Mouse (Mus musculus): Measurements from ENCODE around the gene Snph.
A peak's percentile ranks its signal among the peaks of the same experiment; 100 is the strongest.
"Not testable (repeated sequence)": the region's sequence is repeated elsewhere in the genome, so short reads cannot be mapped to it uniquely, and the experiment has no call there.

The Snph gene

GRCm38 (mm10) chr2:151632159-151632814 is at the start of gene Snph:
Gene Snph, minus strand, starts transcription at chr2:151632593.
- no peak for DNase-seq (ENCODE audit: low read depth)

GRCm38 (mm10) chr2:151676234-151676633 is 43.8 kb upstream of the Snph start:
- no peak for DNase-seq (ENCODE audit: low read depth)

GRCm38 (mm10) chr2:151670968-151671329 is 38.6 kb upstream of the Snph start:
- DNase-seq (ENCODE audit: low read depth), result no peak

GRCm38 (mm10) chr2:151670026-151670967 is 37.9 kb upstream of the Snph start:
- no peak for DNase-seq (ENCODE audit: low read depth)

GRCm38 (mm10) chr2:151668433-151668832 is 36.0 kb upstream of the Snph start, which contains the start of gene Rad21l:
Gene Rad21l, minus strand, starts transcription at chr2:151668533.
- no peak for DNase-seq (ENCODE audit: low read depth)

DNA sequence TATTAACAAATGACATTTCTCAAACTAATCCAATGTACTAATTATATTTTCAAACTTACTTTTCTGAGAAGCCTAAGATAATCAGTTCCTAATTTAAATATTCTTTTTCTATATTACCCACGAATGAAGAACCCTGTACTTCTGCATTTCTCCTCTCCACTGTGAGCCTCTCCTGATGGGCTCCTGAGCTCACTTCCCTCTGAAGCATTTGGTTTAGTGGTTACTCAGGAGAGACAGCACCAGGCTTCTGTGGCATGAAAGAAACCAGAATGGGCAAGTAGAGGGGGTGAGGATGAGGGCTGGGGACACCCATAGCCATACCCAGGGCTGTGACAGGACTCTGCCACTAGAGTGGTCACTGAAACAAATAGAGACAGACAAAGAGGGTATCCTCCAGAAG is 19.7 kb upstream of the Snph start:
- no peak for DNase-seq (ENCODE audit: low read depth)

- DNase-seq (ENCODE audit: low read depth), result no peak
Measured at GRCm38 (mm10) chr2:151636015-151636402, 3.6 kb upstream of the Snph start.

DNA sequence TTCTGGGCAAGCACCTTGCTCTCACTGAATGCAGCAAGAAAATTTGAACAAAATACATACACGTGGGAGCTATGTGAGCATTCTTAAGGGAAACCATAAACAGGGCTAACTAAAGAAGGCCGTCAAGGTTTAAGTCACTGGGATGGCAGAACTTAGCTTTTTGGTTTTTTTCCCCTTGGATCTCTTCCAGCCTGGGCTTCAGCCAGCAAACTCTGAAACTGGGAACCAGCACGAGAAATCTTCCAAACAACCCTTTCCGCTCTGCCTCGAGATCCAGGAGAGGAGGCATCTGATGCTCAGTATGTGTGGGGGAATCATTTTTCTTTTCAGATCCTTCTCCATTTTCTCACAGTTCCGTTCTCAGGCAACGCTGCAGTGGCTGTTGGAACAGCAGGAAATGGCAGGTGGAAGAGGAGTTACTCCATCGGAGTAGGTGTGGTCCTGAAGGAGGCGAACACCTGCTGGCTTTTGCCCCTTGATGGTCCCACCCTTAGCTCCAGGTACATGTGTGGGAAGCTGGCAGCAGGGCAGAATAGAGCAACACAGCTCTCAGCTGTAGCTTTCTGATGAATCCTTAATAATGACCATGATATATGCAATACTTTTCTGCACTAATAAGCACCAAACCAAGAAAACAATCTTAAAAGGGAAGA is 3.1 kb upstream of the Snph start:
- no peak for DNase-seq (ENCODE audit: low read depth)

DNA sequence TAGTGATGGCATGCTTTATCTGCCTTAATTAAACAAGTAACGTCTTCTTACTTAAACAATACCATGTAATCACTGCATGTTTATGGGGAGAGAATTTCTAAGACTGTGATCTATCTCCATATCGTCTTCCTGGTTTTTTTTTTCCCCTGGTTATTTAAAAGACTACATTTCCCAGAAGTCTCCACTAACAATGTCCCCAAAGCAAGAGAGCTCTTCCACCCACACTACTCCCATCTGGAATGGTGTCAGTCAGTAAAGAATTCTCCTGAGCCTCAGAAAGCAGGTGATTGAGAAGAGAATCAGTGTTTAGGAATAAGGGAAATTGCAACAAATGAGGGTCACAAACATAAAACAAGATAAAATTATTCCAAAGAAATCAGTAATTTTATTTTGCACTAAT is 2.5 kb upstream of the Snph start:
- no peak for DNase-seq (ENCODE audit: low read depth)

DNA sequence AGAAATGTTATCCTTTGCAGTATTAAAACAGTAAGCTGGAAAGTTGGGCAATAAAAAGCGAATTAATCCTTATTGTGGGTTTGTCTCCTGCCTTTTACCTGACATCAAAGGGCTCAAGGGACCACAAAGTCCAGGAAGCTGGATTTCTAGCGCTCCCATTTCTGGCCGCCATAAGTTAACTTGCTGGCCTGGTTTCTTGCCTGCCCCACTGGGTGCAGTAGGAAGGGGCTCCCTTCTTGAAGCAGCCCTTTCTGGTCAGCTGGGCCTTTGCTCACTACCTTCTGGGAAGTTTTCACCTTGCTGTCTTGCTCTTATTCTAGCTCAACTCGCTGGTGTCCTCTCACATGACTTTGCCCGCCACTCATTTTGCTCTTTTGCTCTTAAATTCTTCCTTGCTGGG is 589 bp upstream of the Snph start:
- DNase-seq (ENCODE audit: low read depth), result no peak

GRCm38 (mm10) chr2:151631406-151632158 is 811 bp downstream of the Snph start:
- DNase-seq (ENCODE audit: low read depth), result no peak

- DNase-seq (ENCODE audit: low read depth), result no peak
Measured at GRCm38 (mm10) chr2:151629310-151629709, 3.1 kb downstream of the Snph start.

DNA sequence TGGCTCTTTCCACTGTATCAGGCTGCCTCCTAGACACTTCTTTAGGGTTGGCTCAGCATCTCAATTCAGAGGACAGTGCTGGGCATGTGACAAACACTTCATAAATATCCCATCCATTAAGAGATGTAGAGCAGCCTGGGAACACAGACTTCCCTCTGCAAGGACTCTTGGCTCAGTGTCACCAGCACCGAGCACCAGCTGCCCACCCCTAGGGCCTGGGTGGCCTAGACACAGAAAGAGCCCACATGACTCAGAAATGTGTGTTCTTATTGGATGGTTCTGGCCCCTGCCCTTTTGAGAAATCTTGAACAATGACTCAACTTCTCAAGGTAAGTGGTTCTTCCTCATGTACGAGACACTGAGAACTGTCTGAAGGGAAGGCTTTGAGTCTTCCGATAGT is 4.4 kb downstream of the Snph start:
- no peak for DNase-seq (ENCODE audit: low read depth)

- DNase-seq (ENCODE audit: low read depth), result no peak
Measured at GRCm38 (mm10) chr2:151626296-151626695, 6.1 kb downstream of the Snph start.

DNA sequence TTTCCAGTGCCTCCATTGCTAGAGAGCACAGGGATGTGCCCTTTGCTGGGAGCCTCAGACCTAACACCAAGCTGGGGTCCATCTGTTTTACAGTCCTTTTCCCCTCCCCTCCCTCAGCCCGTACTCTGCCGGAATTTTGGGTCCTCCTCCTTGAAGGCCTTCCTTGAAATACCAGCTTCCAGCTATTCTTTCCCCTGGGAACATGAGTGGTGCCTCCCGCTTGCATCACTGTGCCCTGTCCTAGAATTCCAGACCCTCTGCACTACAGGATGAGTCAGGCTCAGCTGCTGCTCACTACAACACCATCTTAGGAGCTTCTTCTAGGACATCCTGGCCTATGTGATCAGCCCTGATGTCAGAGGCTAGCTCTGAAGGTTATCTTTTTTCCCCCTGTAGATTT is 8.6 kb downstream of the Snph start:
- DNase-seq (ENCODE audit: low read depth), result no peak

GRCm38 (mm10) chr2:151616551-151617329 is 15.7 kb downstream of the Snph start:
- DNase-seq (ENCODE audit: low read depth), result no peak

DNA sequence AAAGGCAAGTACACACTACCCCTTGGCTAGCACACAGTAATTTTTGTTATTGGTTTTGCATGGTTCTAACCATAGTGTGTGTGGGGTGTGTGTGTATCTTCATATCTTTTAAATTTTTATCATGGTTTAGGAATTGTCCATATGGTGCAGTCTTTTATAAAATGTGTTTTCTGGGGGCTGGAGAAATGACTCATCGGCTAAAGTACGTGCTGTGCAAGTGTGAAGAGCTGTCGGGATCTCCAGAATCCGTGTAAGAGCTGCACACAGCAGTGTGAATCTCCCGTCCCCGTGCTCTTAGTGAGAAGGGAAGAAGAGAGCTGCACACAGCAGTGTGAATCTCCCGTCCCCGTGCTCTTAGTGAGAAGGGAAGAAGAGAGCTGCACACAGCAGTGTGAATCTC is 16.6 kb downstream of the Snph start:
- DNase-seq (ENCODE audit: low read depth), result not testable (repeated sequence)

DNA sequence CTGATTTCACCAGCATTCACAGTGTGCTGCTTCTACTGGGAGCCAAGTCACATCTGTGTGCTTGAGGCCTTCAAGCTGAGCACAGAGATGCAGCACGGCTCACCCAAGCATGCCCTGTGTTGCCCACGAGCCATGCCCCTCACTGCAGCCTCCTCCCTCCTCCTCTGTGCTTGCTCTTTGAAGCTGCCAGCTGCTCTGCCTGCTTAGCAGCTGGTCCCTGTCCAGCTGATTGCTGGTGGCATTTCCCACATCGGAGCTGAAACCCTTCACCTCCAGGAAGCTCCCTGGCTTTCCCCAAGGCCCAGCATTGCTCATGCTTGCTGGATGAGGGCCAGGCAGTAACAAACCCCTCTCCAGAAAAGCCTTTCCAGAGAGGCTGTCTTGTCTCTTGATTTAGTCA is 22.4 kb downstream of the Snph start:
- DNase-seq (ENCODE audit: low read depth), result no peak

DNA sequence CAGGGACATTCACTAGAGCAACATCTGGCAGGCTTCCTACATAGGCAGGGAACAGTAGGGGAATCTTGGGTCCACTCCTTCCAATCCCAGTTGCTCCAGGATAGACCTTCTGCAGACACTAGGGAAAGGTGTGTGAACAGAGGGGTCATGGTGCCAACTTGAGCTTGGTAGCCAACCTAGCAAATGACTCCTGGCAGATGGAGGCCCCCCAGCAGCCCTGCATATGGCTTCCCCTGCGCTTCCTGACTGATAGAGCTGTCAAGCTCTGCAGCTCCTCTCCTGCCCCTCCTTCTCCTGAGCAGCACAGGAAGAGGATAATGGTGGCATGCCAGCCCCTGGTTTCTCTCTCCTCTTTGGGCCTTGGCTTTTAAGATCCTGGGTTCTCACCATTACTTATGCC is 24.0 kb downstream of the Snph start:
- no peak for DNase-seq (ENCODE audit: low read depth)

- DNase-seq (ENCODE audit: low read depth), result peak; percentile 69
Measured at GRCm38 (mm10) chr2:151605437-151605987, 26.9 kb downstream of the Snph start.

GRCm38 (mm10) chr2:151603630-151604029 is 28.8 kb downstream of the Snph start:
- DNase-seq (ENCODE audit: low read depth), result no peak
